Mouse (Mus musculus) testis, adult 2 months (tissue): ENCODE results near the gene Lrp1.

Source experiments
- CTCF ChIP-seq: fragments of 200-500 bp; IDR thresholded peaks from 2 replicates; pipeline ENCODE4 v1.5.1; 2012; ENCODE audit warnings: low read depth, mild to moderate bottlenecking, inconsistent platforms, low read length, moderate library complexity; ENCODE audit not compliant: control insufficient read depth, insufficient read depth, insufficient replicate concordance
- POLR2A ChIP-seq: fragments of 200-500 bp; IDR thresholded peaks from 2 replicates; pipeline ENCODE4 v1.6.1; 2012; ENCODE audit warnings: low read depth, mild to moderate bottlenecking, inconsistent platforms, low read length, moderate library complexity; ENCODE audit not compliant: control insufficient read depth

GRCm38 (mm10) chr10:127519903-127520713 is 100.8 kb downstream of the Lrp1 start:
- TF ChIP-seq CTCF (no peak), POLR2A (no peak)
